Mouse (Mus musculus) midbrain, postnatal 0 days (tissue): ENCODE measurements at regions not wholly inside any gene's neighbourhood (a gene's known extent, or its start where the extent isn't known, plus 50 kb on each side); places are given as distances from the start of the nearest gene placed in this dataset.
A peak's percentile ranks its signal among the peaks of the same experiment; 100 is the strongest.

Experiments used
- ATAC-seq: fragments of 200-750 bp; cut with Nextera tagmentation; 2 replicates; pipeline ENCODE4 v1.8.0; 2017; ENCODE audit warnings: moderate number of reproducible peaks, mild to moderate bottlenecking, moderate TSS enrichment, moderate library complexity; ENCODE audit not compliant: low FRiP score
- DNase-seq: peaks from one replicate; pipeline ENCODE4 v3.0.0-alpha.2; 2015; ENCODE audit warnings: low spot score
- H3K27ac ChIP-seq: fragments of 300-500 bp; sonication (generic); 2 replicates; pipeline ENCODE4 v1.5.1; 2014; ENCODE audit warnings: low read depth, mild to moderate bottlenecking, low read length, mixed read lengths
- H3K27me3 ChIP-seq: fragments of 300-500 bp; sonication (generic); 2 replicates; pipeline ENCODE4 v1.6.1; 2014; ENCODE audit warnings: low read length, control low read depth, mixed read lengths; ENCODE audit not compliant: insufficient read depth
- H3K36me3 ChIP-seq: fragments of 300-500 bp; sonication (generic); 2 replicates; pipeline ENCODE4 v1.6.1; 2014; ENCODE audit warnings: low read length, control low read depth, mixed read lengths; ENCODE audit not compliant: insufficient read depth
- H3K4me1 ChIP-seq: fragments of 300-500 bp; sonication (generic); 2 replicates; pipeline ENCODE4 v1.6.1; 2014; ENCODE audit warnings: mild to moderate bottlenecking, control low read depth, antibody characterized with exemption, low read length, mixed read lengths; ENCODE audit not compliant: insufficient read depth
- H3K4me2 ChIP-seq: fragments of 300-500 bp; sonication (generic); 2 replicates; pipeline ENCODE4 v1.6.1; 2014; ENCODE audit warnings: low read depth, mild to moderate bottlenecking, low read length, mixed read lengths; ENCODE audit not compliant: poor library complexity, severe bottlenecking
- H3K4me3 ChIP-seq: fragments of 300-500 bp; sonication (generic); 2 replicates; pipeline ENCODE4 v1.5.1; 2014; ENCODE audit warnings: low read depth, mild to moderate bottlenecking, low read length, moderate library complexity
- H3K9ac ChIP-seq: fragments of 300-500 bp; sonication (generic); replicated peaks from 2 replicates; pipeline ENCODE4 v1.6.1; 2014; ENCODE audit warnings: mild to moderate bottlenecking, low read length, moderate library complexity, mixed read lengths; ENCODE audit not compliant: poor library complexity, severe bottlenecking
- H3K9me3 ChIP-seq: fragments of 300-500 bp; sonication (generic); 2 replicates; pipeline ENCODE4 v1.6.1; 2016; ENCODE audit warnings: low read length, control low read depth
- CTCF ChIP-seq: IDR thresholded peaks from 2 replicates; pipeline ENCODE4 v1.5.1; 2016; ENCODE audit warnings: antibody characterized with exemption, mild to moderate bottlenecking
- WGBS: fragments of 180-500 bp; shearing (Covaris S2); extraction: QIAGEN DNeasy Blood & Tissue Kit; methylation state at CpG from one replicate; pipeline ENCODE4 v1.1.7; 2014; 5-methylcytosine and 5-hydroxymethylcytosine counted together

DNA sequence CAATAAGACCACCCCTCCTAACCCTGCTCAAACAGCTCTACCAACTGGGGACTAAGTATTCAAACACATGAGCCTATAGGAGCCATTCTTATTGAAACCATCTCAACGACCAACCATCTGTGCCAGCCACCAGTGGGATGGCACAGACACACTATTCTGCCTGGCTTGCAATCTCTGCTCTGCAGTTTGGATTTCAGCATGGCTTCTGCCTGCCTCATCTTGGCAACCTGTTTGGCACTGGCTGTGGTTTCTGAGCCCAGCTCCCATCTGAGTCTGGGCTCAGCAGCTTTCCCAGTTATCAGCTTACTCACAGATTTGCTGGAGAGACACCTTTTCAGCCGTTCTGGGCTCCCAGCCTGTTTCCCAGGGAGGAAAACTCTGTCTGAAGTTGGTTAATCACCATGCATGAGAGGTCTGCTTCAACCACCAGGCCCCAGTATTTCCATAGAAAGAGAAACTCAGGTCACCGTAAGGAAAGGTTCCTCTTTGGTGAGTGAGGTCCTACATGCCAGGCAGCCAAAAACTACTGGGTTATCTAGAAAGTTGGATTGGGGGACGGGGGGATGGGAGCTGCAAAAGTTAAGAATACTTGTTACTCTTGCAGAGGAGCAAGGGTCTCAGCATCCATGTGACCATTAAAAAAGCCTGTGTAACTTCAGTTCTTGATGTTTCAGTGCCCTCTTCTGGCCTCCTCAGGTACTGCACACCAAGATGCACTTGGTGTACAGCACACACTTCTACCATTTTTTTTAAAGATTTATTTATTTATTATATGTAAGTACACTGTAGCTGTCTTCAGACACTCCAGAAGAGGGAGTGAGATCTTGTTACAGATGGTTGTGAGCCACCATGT lies 68.1 kb upstream of the Caprin1 start:
- H3K9me3 ChIP-seq: no peaks in the 10 kb centered on the region
- ATAC-seq: no peak

GRCm38 (mm10) chr2:103867241-103867957 lies 70.0 kb upstream of the Caprin1 start:
- DNase-seq (no peak), ATAC-seq (no peak)
- Histone ChIP-seq H3K9ac (no peak overlapping the region), H3K4me2 (no peak overlapping the region), H3K9me3 (no peaks in the 10 kb centered on the region), H3K4me3 (no peak overlapping the region), H3K27me3 (no peaks in the 10 kb centered on the region), H3K4me1 (no peaks in the 10 kb centered on the region), H3K36me3 (no peaks in the 10 kb centered on the region), H3K27ac (no peak overlapping the region)
- no peak for TF ChIP-seq CTCF
- 69% methylated on average over 14 of the region's 14 CpGs for WGBS

More for the DNA sequence above, 68.1 kb upstream of the Caprin1 start:
- H3K27me3 ChIP-seq: no peaks in the 10 kb centered on the region
- 73% methylated on average over 4 of the region's 4 CpGs for WGBS
- no peak overlapping the region for H3K27ac ChIP-seq
- no peak overlapping the region for H3K4me3 ChIP-seq
- peak; percentile 46 for DNase-seq
- H3K9ac ChIP-seq: no peak overlapping the region
- H3K4me2 ChIP-seq: no peak overlapping the region
- H3K4me1 ChIP-seq: no peaks in the 10 kb centered on the region
- peak; percentile 70 for TF ChIP-seq CTCF
- no peaks in the 10 kb centered on the region for H3K36me3 ChIP-seq

DNA sequence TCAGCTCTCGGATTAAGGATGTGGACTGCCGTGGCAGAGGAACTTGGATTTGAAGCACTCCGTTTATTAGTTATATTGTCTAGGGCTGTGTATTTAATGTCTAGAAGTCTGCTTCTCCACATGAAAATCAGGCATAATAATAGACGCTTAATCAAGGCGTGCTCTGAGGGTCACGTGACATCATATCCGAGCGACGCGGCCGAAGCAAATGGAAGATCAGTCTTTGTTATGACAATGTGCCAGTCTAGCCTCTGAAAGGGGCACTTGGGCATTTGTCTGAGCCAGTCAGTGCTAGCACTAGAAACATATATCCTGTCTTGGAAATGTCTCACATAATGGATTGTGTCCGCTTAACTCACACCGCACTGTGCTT lies 70.5 kb upstream of the Caprin1 start:
- H3K4me1 ChIP-seq: no peaks in the 10 kb centered on the region
- TF ChIP-seq CTCF: no peak
- no peak for ATAC-seq
- no peak overlapping the region for H3K27ac ChIP-seq
- H3K4me3 ChIP-seq: no peak overlapping the region
- no peak overlapping the region for H3K9ac ChIP-seq
- H3K9me3 ChIP-seq: no peaks in the 10 kb centered on the region
- H3K36me3 ChIP-seq: no peaks in the 10 kb centered on the region
- H3K4me2 ChIP-seq: no peak overlapping the region
- 88% methylated on average over 13 of the region's 13 CpGs for WGBS
- DNase-seq: no peak
- H3K27me3 ChIP-seq: no peaks in the 10 kb centered on the region

DNA sequence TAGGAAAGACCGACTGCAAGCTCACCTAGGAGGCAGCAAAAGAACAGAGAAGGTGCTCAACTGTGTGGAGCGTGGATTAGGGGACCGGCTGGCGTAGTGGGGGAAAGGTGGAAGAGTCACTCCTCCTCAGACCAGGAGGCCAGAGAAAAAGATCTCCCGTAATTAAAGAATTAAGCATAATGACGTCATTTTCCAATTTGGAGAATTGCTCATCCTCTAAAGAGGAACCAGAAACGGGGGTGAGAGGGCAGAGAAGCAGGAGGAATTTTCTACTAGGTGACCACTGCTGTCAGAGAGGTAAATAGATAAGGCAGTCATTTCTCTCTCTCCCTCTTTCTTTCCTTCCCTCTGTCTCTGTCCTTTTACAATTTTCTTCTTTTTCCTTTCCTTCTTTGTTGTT lies 71.2 kb upstream of the Caprin1 start:
- no peak for ATAC-seq
- TF ChIP-seq CTCF: no peak

GRCm38 (mm10) chr2:103871522-103872276 lies 74.2 kb upstream of the Caprin1 start:
- H3K4me3 ChIP-seq: no peak overlapping the region
- DNase-seq: peak; percentile 90
- no peaks in the 10 kb centered on the region for H3K36me3 ChIP-seq
- 22% methylated on average over 12 of the region's 12 CpGs for WGBS
- ATAC-seq: peak; percentile 63
- H3K4me2 ChIP-seq: no peak overlapping the region
- H3K27ac ChIP-seq: no peak overlapping the region
- no peaks in the 10 kb centered on the region for H3K27me3 ChIP-seq
- H3K9me3 ChIP-seq: no peaks in the 10 kb centered on the region
- no peaks in the 10 kb centered on the region for H3K4me1 ChIP-seq
- no peak overlapping the region for H3K9ac ChIP-seq
- peak; percentile 90 for TF ChIP-seq CTCF

More for the DNA sequence above, 71.2 kb upstream of the Caprin1 start:
- no peak overlapping the region for H3K9ac ChIP-seq
- DNase-seq: no peak
- no peak overlapping the region for H3K27ac ChIP-seq
- no peaks in the 10 kb centered on the region for H3K9me3 ChIP-seq
- H3K27me3 ChIP-seq: no peaks in the 10 kb centered on the region
- H3K4me3 ChIP-seq: no peak overlapping the region
- no peaks in the 10 kb centered on the region for H3K36me3 ChIP-seq
- 64% methylated on average over 7 of the region's 7 CpGs for WGBS
- no peaks in the 10 kb centered on the region for H3K4me1 ChIP-seq
- H3K4me2 ChIP-seq: no peak overlapping the region
